Comparison of ENCODE assay signal across 9 mouse cellular contexts in genomic region chr12:16550983-16551454, GRCm38 (mm10). TPM values are rescaled to one million over a fixed set of nuclear protein-coding genes. Genes with fewer than 3 reads are reported as not detected.
DNase-seq lines count a peak whose midpoint lies in the region; ATAC-seq and TF ChIP-seq lines count a peak whose summit lies in the region.
"Had no signal": no experiment of that assay in that cellular context is flagged by ENCODE, and none has a peak within 500 bp of the region (broad histone marks: within the 10 kb centered on the region; RNA-seq: fewer than 3 reads in every experiment).

No protein-coding gene starts in this region.

- H3K4me3 ChIP-seq in midbrain, embryonic 10.5 days, result no peak overlapping the region
- H3K4me3 ChIP-seq in midbrain, embryonic 11.5 days (ENCODE audit: low read depth, low read length), result no peak overlapping the region
- H3K4me3 ChIP-seq in hindbrain, postnatal 0 days (ENCODE audit: low read length), result no peak overlapping the region
- no peak overlapping the region for H3K4me3 ChIP-seq in neural tube, embryonic 15.5 days (replicated peaks)
- H3K4me3 ChIP-seq: limb, embryonic 15.5 days had no signal

- H3K9ac ChIP-seq in midbrain, embryonic 11.5 days (ENCODE audit: low read length), result no peak overlapping the region
- no peak overlapping the region for H3K9ac ChIP-seq in hindbrain, postnatal 0 days (replicated peaks; ENCODE audit: low read length)
- no peak overlapping the region for H3K9ac ChIP-seq in neural tube, embryonic 15.5 days (replicated peaks)
- H3K9ac ChIP-seq: limb, embryonic 15.5 days had no signal

- H3K27ac ChIP-seq in midbrain, embryonic 10.5 days (replicated peaks), result peak overlapping the region; percentile 35; the same call in 1 of the 2 replicates
- H3K27ac ChIP-seq in midbrain, embryonic 11.5 days (ENCODE audit: low read depth, low read length), result no peak overlapping the region
- H3K27ac ChIP-seq in hindbrain, postnatal 0 days, result peak overlapping the region; percentile 4; the same call in 1 of the 2 replicates
- H3K27ac ChIP-seq in neural tube, embryonic 15.5 days (replicated peaks), result peak overlapping the region; percentile 37; the same call in 1 of the 2 replicates
- H3K27ac ChIP-seq: limb, embryonic 15.5 days had no signal

- no peaks in the 10 kb centered on the region for H3K9me3 ChIP-seq in midbrain, embryonic 10.5 days (replicated peaks)
- no peaks in the 10 kb centered on the region for H3K9me3 ChIP-seq in midbrain, embryonic 11.5 days (ENCODE audit: control insufficient read depth, low read length)
- H3K9me3 ChIP-seq in hindbrain, postnatal 0 days (ENCODE audit: low read length), result no peaks in the 10 kb centered on the region
- no peaks in the 10 kb centered on the region for H3K9me3 ChIP-seq in neural tube, embryonic 15.5 days (replicated peaks)
- H3K9me3 ChIP-seq: limb, embryonic 15.5 days had no signal

- no peak overlapping the region for H3K4me2 ChIP-seq in midbrain, embryonic 11.5 days
- H3K4me2 ChIP-seq in hindbrain, postnatal 0 days (ENCODE audit: low read depth, low read length), result no peak overlapping the region
- no peak overlapping the region for H3K4me2 ChIP-seq in neural tube, embryonic 15.5 days
- H3K4me2 ChIP-seq: limb, embryonic 15.5 days had no signal

- TF ChIP-seq CTCF in hindbrain, postnatal 0 days (IDR thresholded peaks at IDR 0.05; ENCODE audit: low read depth), result no peak

- DNase-seq in midbrain, embryonic 10.5 days (ENCODE audit: low spot score), result no peak
- no peak for DNase-seq in midbrain, embryonic 11.5 days (ENCODE audit: low spot score, missing footprints)
- peak; percentile 26 to 50 for DNase-seq in heart, adult 9 months (ENCODE audit: low spot score in 2 of 2)
- DNase-seq in hindbrain, postnatal 0 days (ENCODE audit: low spot score), result peak; percentile 64
- no peak for DNase-seq in urinary bladder, postnatal 10 days (ENCODE audit: low spot score)
- DNase-seq in ovary, postnatal 10 days (ENCODE audit: low spot score), result no peak
- DNase-seq in lung, adult 18-20 months, result no peak

- H3K36me3 ChIP-seq in midbrain, embryonic 10.5 days, result peaks cover 48% of the 10 kb centered on the region
- H3K36me3 ChIP-seq in midbrain, embryonic 11.5 days (ENCODE audit: control insufficient read depth, insufficient read depth, low read length), result peaks cover 5% of the 10 kb centered on the region; the same call in 1 of the 2 replicates
- H3K36me3 ChIP-seq in hindbrain, postnatal 0 days (ENCODE audit: insufficient read depth, low read length), result peaks cover 45% of the 10 kb centered on the region
- peaks cover 51% of the 10 kb centered on the region for H3K36me3 ChIP-seq in neural tube, embryonic 15.5 days

- ATAC-seq in midbrain, embryonic 11.5 days (ENCODE audit: low FRiP score), result no peak
- ATAC-seq in hindbrain, postnatal 0 days, result peak; percentile 85
- peak; percentile 68 for ATAC-seq in neural tube, embryonic 15.5 days (ENCODE audit: low FRiP score)

- H3K4me1 ChIP-seq in midbrain, embryonic 10.5 days, result peaks cover 7% of the 10 kb centered on the region
- H3K4me1 ChIP-seq in midbrain, embryonic 11.5 days (ENCODE audit: control insufficient read depth, insufficient read depth, low read length), result peaks cover 2% of the 10 kb centered on the region; the same call in 1 of the 2 replicates
- no peaks in the 10 kb centered on the region; the same call in 1 of the 2 replicates for H3K4me1 ChIP-seq in hindbrain, postnatal 0 days (ENCODE audit: insufficient read depth, low read length)
- H3K4me1 ChIP-seq in neural tube, embryonic 15.5 days, result peaks cover 26% of the 10 kb centered on the region

- WGBS in midbrain, embryonic 10.5 days, result 85% methylated on average over 12 of the region's 12 CpGs
- WGBS in midbrain, embryonic 11.5 days, result 84% methylated on average over 12 of the region's 12 CpGs
- WGBS in hindbrain, postnatal 0 days, result 39% methylated on average over 12 of the region's 12 CpGs
- 45% methylated on average over 12 of the region's 12 CpGs for WGBS in neural tube, embryonic 15.5 days

- no peaks in the 10 kb centered on the region for H3K27me3 ChIP-seq in midbrain, embryonic 10.5 days (ENCODE audit: low read depth, poor library complexity, severe bottlenecking)
- no peaks in the 10 kb centered on the region for H3K27me3 ChIP-seq in midbrain, embryonic 11.5 days (ENCODE audit: control insufficient read depth, insufficient read depth, low read length)
- H3K27me3 ChIP-seq in hindbrain, postnatal 0 days (ENCODE audit: insufficient read depth, low read length), result no peaks in the 10 kb centered on the region
- H3K27me3 ChIP-seq in neural tube, embryonic 15.5 days (replicated peaks), result no peaks in the 10 kb centered on the region
- H3K27me3 ChIP-seq: limb, embryonic 15.5 days had no signal

RNA-seq across cellular contexts. Expression of gene Lpin1, which starts 59.7 kb away (rescaled TPM):
- polyA plus RNA-seq in midbrain, embryonic 10.5 days (2016; fragmentation: Nextera tagmentation; extraction: Ambion mirVana), result 5.5 and 9.0 TPM in 2 replicates
- polyA plus RNA-seq in midbrain, embryonic 11.5 days (2014; fragmentation: Nextera tagmentation; extraction: Ambion mirVana), result 10.5 and 11.4 TPM in 2 replicates
- total RNA-seq in hindbrain, postnatal 0 days (2014; rRNA removed), result 17.9 and 21.9 TPM in 2 replicates
- polyA plus RNA-seq in hindbrain, postnatal 0 days (2015; fragmentation: Nextera tagmentation; extraction: Ambion mirVana), result 9.4 and 9.8 TPM in 2 replicates
- 13.2 and 15.5 TPM in 2 replicates for polyA plus RNA-seq in neural tube, embryonic 15.5 days (2015; fragmentation: Nextera tagmentation; extraction: Ambion mirVana)

Comparison
In these comparisons a context has a peak if more than half of its experiments do, and no peak if none do; other contexts are left out.
1. DNase-seq: peak in heart, adult 9 months (2 of 2) and hindbrain, postnatal 0 days (single experiment); none in midbrain, embryonic 10.5 days (single experiment), midbrain, embryonic 11.5 days (single experiment), urinary bladder, postnatal 10 days (single experiment), ovary, postnatal 10 days (single experiment) and lung, adult 18-20 months (0 of 2).